Mouse (Mus musculus) embryonic facial prominence, embryonic 10.5 days (tissue): ENCODE data around the gene Stat1. TPM values are rescaled to one million over a fixed set of nuclear protein-coding genes. Genes with fewer than 3 reads are reported as not detected.

ENCODE experiments used
- DNase-seq: peaks from one replicate; pipeline ENCODE4 v3.0.0-alpha.2; 2017; ENCODE audit warnings: low spot score
- H3K27ac ChIP-seq: fragments of 300-500 bp; sonication (generic); replicated peaks from 2 replicates; pipeline ENCODE4 v1.5.1; 2016; ENCODE audit warnings: mild to moderate bottlenecking
- H3K27me3 ChIP-seq: fragments of 300-500 bp; sonication (generic); replicated peaks from 2 replicates; pipeline ENCODE4 v1.6.1; 2016; ENCODE audit warnings: low read depth, mild to moderate bottlenecking; ENCODE audit not compliant: poor library complexity, severe bottlenecking
- H3K36me3 ChIP-seq: fragments of 300-500 bp; sonication (generic); replicated peaks from 2 replicates; pipeline ENCODE4 v1.6.1; 2016; ENCODE audit warnings: mild to moderate bottlenecking, moderate library complexity
- H3K4me1 ChIP-seq: fragments of 300-500 bp; sonication (generic); 2 replicates; pipeline ENCODE4 v1.6.1; 2016
- H3K4me3 ChIP-seq: fragments of 300-500 bp; sonication (generic); 2 replicates; pipeline ENCODE4 v1.5.1; 2016; ENCODE audit warnings: mild to moderate bottlenecking, moderate library complexity
- H3K9me3 ChIP-seq: fragments of 300-500 bp; sonication (generic); 2 replicates; pipeline ENCODE4 v1.6.1; 2016; ENCODE audit warnings: mild to moderate bottlenecking
- WGBS: fragments of 180-500 bp; shearing (Covaris S2); methylation state at CpG from one replicate; pipeline ENCODE4 v1.1.7; 2016; 5-methylcytosine and 5-hydroxymethylcytosine counted together
- polyA plus RNA-seq: library from polyadenylated mRNA; unstranded; fragments of >200 nt; fragmentation: Nextera tagmentation; extraction: Ambion mirVana; gene quantifications from 2 replicates; pipeline ENCODE4 v1.2.1, GENCODE M21; 2016

Stat1 gene
- 10.9 and 11.5 TPM in 2 replicates for polyA plus RNA-seq

DNA sequence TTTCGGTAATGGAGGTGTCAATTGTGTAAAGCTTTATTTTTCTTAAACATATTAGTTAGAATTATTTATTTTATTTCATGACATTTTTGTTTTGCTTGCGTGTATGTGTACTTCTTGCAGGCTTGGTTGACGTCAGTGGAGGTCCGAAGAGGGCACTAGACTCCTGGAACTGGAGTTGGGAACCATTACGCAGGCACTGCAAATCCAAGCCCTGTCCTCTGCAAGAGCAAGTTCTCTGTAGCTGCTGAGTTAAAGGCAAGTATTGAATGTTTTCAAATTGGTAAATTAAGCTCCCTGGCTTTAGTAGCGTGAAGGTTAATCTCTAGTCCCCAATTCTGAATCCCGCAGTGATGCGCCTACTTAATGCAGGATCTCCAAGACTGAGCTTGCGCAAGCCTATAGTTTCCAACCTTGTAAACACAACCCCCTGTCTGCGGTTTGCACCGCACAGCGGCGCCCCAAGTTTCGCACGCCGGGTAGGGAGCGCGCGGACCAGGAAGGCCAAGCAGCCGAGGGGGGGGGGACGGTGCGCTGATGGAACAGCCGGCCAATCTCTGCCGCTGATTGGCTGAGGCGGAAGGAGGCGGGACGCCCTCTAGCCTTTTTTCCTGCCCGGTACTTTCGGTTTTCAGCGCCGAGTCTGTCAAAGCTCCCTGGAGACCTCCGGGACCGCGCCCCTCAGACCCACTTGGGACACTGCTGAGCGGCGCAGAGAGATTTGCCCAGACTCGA, at the start of gene Stat1:
TSS of gene Stat1 (plus strand) at position 581 of the 732 bp plus-strand sequence.
- Histone ChIP-seq H3K9me3 (no peaks in the 10 kb centered on the region), H3K27me3 (peaks cover 14% of the 10 kb centered on the region), H3K4me1 (peaks cover 11% of the 10 kb centered on the region; the same call in 1 of the 2 replicates), H3K36me3 (no peaks in the 10 kb centered on the region), H3K27ac (peak within 1 kb of the TSS; percentile 76), H3K4me3 (peak within 1 kb of the TSS; percentile 88)
- 4% methylated on average over 37 of the region's 37 CpGs for WGBS
- DNase-seq = peak; percentile 96

DNA sequence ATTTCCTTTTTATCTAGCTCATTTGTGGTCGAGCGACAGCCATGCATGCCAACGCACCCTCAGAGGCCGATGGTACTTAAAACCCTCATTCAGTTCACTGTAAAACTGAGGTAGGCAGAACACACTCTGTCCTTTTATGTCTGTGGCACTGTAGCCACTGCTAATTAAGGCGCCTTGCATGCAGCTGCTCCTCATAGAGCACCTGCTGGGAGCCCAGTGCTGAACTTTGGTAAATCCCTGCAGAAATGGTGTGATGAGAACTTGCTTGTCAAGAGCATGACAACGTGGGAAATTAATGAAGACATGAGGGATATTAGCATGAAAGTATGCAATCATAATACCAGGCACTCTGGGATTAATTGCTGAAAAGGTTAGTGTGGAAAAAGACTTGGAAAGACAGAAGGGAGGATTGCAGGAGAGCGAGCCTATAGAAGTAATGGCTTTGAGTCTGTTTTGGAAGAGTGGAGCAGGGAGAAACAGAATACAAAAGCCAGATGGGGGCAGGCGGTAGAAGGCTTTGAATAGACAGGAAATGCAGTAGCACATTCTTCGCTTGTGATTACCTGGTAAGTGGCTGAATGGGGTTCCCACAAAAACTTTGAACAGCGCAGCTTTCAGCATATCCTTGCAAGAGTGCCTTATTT, 39.4 kb upstream of the Stat1 start:
- Histone ChIP-seq H3K4me1 (peaks cover 20% of the 10 kb centered on the region), H3K36me3 (no peaks in the 10 kb centered on the region), H3K27ac (no peak overlapping the region), H3K9me3 (no peaks in the 10 kb centered on the region), H3K4me3 (no peak overlapping the region), H3K27me3 (no peaks in the 10 kb centered on the region)
- WGBS = 10% methylated on average over 10 of the region's 10 CpGs
- peak; percentile 32 for DNase-seq

GRCm38 (mm10) chr1:52080375-52080774, 38.9 kb upstream of the Stat1 start:
- DNase-seq = no peak
- Histone ChIP-seq H3K36me3 (no peaks in the 10 kb centered on the region), H3K27me3 (no peaks in the 10 kb centered on the region), H3K27ac (no peak overlapping the region), H3K4me3 (no peak overlapping the region), H3K9me3 (no peaks in the 10 kb centered on the region), H3K4me1 (peaks cover 20% of the 10 kb centered on the region)
- 15% methylated on average over 8 of the region's 8 CpGs for WGBS

DNA sequence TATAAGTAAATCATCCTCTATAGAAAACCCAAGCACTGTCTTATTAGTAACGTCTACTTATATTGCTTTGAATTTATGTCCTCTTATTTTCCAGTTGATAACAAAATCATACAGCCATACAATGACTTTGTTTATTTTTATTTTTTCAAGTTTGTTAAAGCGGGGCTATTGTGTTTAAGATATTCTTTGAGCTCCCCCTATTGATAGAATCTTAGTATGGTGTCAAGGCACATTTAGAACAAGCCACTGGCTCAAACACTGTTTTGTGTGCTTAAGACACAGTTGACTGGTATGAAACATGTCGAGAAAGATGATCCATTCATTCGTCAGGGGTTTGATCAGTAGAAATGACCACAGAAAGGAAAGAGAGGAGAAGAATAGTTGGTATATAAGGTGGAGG, 33.0 kb upstream of the Stat1 start:
- no peaks in the 10 kb centered on the region for H3K4me1 ChIP-seq
- 56% methylated on average over 4 of the region's 4 CpGs for WGBS
- H3K27ac ChIP-seq = no peak overlapping the region
- no peak for DNase-seq
- H3K4me3 ChIP-seq = no peak overlapping the region
- no peaks in the 10 kb centered on the region for H3K36me3 ChIP-seq
- no peaks in the 10 kb centered on the region for H3K27me3 ChIP-seq
- H3K9me3 ChIP-seq = no peaks in the 10 kb centered on the region

GRCm38 (mm10) chr1:52087128-52087527, 32.1 kb upstream of the Stat1 start:
- no peaks in the 10 kb centered on the region for H3K9me3 ChIP-seq
- no peak for DNase-seq
- H3K27ac ChIP-seq = no peak overlapping the region
- no peaks in the 10 kb centered on the region for H3K36me3 ChIP-seq
- H3K4me3 ChIP-seq = no peak overlapping the region
- WGBS = 96% methylated on average over 1 of the region's 1 CpGs
- H3K4me1 ChIP-seq = no peaks in the 10 kb centered on the region
- no peaks in the 10 kb centered on the region for H3K27me3 ChIP-seq

DNA sequence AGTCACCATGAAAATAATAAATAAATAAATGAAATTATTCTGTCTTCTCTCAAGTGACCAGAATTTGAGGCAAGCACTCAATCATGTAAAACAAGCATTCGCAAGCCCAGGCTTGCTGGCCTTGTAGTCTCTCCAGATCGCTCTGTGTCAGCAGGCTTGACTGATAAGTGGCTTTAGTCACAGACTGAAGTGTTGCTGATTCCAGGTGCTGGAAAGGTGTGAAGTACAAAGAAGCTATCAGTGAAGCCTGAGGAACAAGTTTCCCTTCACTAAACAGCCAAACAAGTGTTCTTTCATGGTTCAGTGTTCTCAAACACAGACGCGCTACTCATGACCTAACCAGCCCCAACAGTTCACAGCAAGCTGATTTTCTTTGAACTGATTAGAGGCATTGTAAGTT, 30.6 kb upstream of the Stat1 start:
- Histone ChIP-seq H3K4me1 (no peaks in the 10 kb centered on the region), H3K4me3 (no peak overlapping the region), H3K27ac (no peak overlapping the region), H3K36me3 (no peaks in the 10 kb centered on the region), H3K9me3 (no peaks in the 10 kb centered on the region), H3K27me3 (no peaks in the 10 kb centered on the region)
- no peak for DNase-seq
- WGBS = 70% methylated on average over 4 of the region's 4 CpGs

DNA sequence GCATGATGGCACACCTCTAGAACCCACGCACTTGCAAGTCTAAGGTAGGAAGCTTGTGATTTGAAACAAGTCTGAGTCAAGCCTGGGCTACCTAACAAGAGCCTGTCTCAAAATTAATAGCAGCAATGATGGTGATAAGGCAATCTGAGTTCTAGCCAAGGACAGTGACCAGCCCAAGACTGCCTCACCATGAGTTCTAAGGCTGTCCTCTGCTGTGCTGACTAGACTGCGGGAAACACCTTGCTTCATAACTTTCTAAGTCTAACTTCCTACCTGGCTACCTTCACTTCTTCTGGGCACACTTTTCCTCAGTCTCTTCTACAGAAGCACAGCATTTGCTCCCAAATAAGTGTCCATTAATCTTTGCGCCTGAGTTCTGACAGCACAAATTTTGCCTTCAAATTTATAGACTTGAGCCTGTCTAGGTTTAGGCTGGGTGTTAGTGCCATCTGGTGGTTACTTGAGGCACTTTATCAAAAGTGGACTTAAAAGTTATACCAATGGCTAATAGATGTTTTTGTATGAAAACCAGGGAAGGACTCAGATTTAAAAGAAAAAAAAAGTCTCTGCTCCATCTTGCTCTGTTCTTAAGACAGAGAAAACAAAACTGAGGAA, 20.5 kb upstream of the Stat1 start:
- Histone ChIP-seq H3K27ac (no peak overlapping the region), H3K9me3 (no peaks in the 10 kb centered on the region), H3K27me3 (no peaks in the 10 kb centered on the region), H3K4me1 (no peaks in the 10 kb centered on the region), H3K4me3 (no peak overlapping the region), H3K36me3 (no peaks in the 10 kb centered on the region)
- 82% methylated on average over 3 of the region's 3 CpGs for WGBS
- DNase-seq = no peak

GRCm38 (mm10) chr1:52100496-52100895, 18.7 kb upstream of the Stat1 start:
- no peaks in the 10 kb centered on the region for H3K4me1 ChIP-seq
- no peaks in the 10 kb centered on the region for H3K36me3 ChIP-seq
- DNase-seq = no peak
- H3K27ac ChIP-seq = no peak overlapping the region
- WGBS = 72% methylated on average over 6 of the region's 6 CpGs
- no peak overlapping the region for H3K4me3 ChIP-seq
- H3K9me3 ChIP-seq = no peaks in the 10 kb centered on the region
- no peaks in the 10 kb centered on the region for H3K27me3 ChIP-seq

DNA sequence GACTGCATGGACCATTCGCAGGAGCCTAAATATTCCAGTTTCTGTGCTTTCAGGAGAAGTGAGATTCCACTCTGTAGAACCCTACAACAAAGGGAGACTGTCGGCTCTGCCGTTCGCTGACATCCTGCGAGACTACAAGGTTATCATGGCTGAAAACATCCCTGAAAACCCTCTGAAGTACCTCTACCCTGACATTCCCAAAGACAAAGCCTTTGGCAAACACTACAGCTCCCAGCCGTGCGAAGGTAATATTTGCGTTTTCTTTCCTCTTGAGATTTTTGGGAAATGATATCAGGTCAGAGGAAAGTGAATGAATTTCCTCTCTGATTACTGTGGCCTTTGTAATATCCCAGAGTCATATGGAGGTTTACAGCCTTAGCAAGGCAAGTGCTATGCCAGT, 16.4 kb upstream of the Stat1 start:
- H3K36me3 ChIP-seq = no peaks in the 10 kb centered on the region
- no peak for DNase-seq
- no peak overlapping the region for H3K27ac ChIP-seq
- no peaks in the 10 kb centered on the region for H3K9me3 ChIP-seq
- H3K4me1 ChIP-seq = no peaks in the 10 kb centered on the region
- no peak overlapping the region for H3K4me3 ChIP-seq
- WGBS = 90% methylated on average over 8 of the region's 8 CpGs
- no peaks in the 10 kb centered on the region for H3K27me3 ChIP-seq

GRCm38 (mm10) chr1:52107206-52107605, 12.0 kb upstream of the Stat1 start:
- no peaks in the 10 kb centered on the region for H3K36me3 ChIP-seq
- H3K27ac ChIP-seq = no peak overlapping the region
- no peaks in the 10 kb centered on the region for H3K27me3 ChIP-seq
- no peaks in the 10 kb centered on the region for H3K9me3 ChIP-seq
- DNase-seq = no peak
- no peak overlapping the region for H3K4me3 ChIP-seq
- no peaks in the 10 kb centered on the region for H3K4me1 ChIP-seq
- WGBS = 89% methylated on average over 11 of the region's 11 CpGs

DNA sequence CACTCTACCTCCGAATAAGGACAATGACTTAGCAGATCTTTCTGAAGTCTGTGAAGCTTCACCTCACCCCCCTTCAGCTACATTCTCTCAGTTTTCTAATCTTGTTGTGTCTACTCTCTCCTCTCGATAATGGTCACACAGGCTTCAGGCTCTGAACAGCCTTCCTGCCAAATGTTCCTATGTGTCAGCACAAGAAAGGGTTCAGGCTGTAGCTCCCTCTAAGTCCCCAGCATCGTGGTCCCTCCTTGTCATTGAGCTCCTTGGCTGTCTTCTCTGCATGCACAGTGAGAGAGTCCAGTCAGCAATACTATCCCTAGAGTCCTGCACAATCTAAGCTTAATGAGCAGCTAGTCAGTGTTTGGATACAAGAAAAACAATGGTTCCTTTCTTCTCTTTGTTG, 8.0 kb upstream of the Stat1 start:
- Histone ChIP-seq H3K4me3 (no peak overlapping the region), H3K4me1 (peaks cover 6% of the 10 kb centered on the region), H3K36me3 (no peaks in the 10 kb centered on the region), H3K9me3 (no peaks in the 10 kb centered on the region), H3K27ac (no peak overlapping the region), H3K27me3 (no peaks in the 10 kb centered on the region; the same call in 1 of the 2 replicates)
- no peak for DNase-seq
- WGBS = 67% methylated on average over 3 of the region's 3 CpGs

GRCm38 (mm10) chr1:52112301-52112700, 6.9 kb upstream of the Stat1 start:
- Histone ChIP-seq H3K36me3 (no peaks in the 10 kb centered on the region), H3K4me1 (peaks cover 6% of the 10 kb centered on the region), H3K27me3 (no peaks in the 10 kb centered on the region; the same call in 1 of the 2 replicates), H3K27ac (no peak overlapping the region), H3K4me3 (no peak overlapping the region), H3K9me3 (no peaks in the 10 kb centered on the region)
- WGBS = 83% methylated on average over 1 of the region's 1 CpGs
- no peak for DNase-seq
